In genomic region chr11:77785768-77786561, GRCm38 (mm10) we compare ENCODE assay signal across 8 mouse cellular contexts. TPM values are rescaled to one million over a fixed set of nuclear protein-coding genes. Genes with fewer than 3 reads are reported as not detected.
A peak's percentile ranks its signal among the peaks of the same experiment; 100 is the strongest.
DNase-seq lines count a peak whose midpoint lies in the region; ATAC-seq and TF ChIP-seq lines count a peak whose summit lies in the region.
"Had no signal": no experiment of that assay in that cellular context is flagged by ENCODE, and none has a peak within 500 bp of the region (broad histone marks: within the 10 kb centered on the region; RNA-seq: fewer than 3 reads in every experiment).

No protein-coding gene starts in this region.

- no peak for ATAC-seq in embryonic facial prominence, embryonic 15.5 days (ENCODE audit: insufficient number of reproducible peaks, low FRiP score, low TSS enrichment, low read depth)
- 0 out of 2 replicates have a peak, but pooled peaks have one; percentile 28 for ATAC-seq in hindbrain, embryonic 15.5 days (ENCODE audit: low FRiP score, low read depth)
- no peak for ATAC-seq in liver, embryonic 12.5 days
- ATAC-seq in neural tube, embryonic 15.5 days (ENCODE audit: low FRiP score), result 0 out of 2 replicates have a peak, but pooled peaks have one; percentile 12

- H3K9me3 ChIP-seq in CH12.LX (replicated peaks; ENCODE audit: low read length), result no peaks in the 10 kb centered on the region
- H3K9me3 ChIP-seq in embryonic facial prominence, embryonic 15.5 days (replicated peaks), result no peaks in the 10 kb centered on the region
- no peaks in the 10 kb centered on the region for H3K9me3 ChIP-seq in hindbrain, embryonic 15.5 days
- H3K9me3 ChIP-seq in liver, embryonic 12.5 days (replicated peaks), result no peaks in the 10 kb centered on the region
- no peaks in the 10 kb centered on the region for H3K9me3 ChIP-seq in neural tube, embryonic 15.5 days (replicated peaks)

- DNase-seq in CH12.LX (ENCODE audit: extremely low read depth) (peak; percentile 48), MN1 (ENCODE audit: low spot score) (peak; percentile 51)
- no peak for DNase-seq in ovary, adult 18-20 months (ENCODE audit: low spot score)

- H3K9ac ChIP-seq in CH12.LX (ENCODE audit: insufficient read depth, low read depth), result no peak overlapping the region
- no peak overlapping the region for H3K9ac ChIP-seq in embryonic facial prominence, embryonic 15.5 days
- no peak overlapping the region for H3K9ac ChIP-seq in hindbrain, embryonic 15.5 days
- peak overlapping the region; percentile 71 for H3K9ac ChIP-seq in liver, embryonic 12.5 days
- H3K9ac ChIP-seq in neural tube, embryonic 15.5 days (replicated peaks), result no peak overlapping the region

- peaks cover 0 to 4% of the 10 kb centered on the region in 2 experiments for H3K36me3 ChIP-seq in CH12.LX (replicated peaks in 1 of 2; ENCODE audit: control insufficient read depth in 1 of 2, insufficient read depth in 1 of 2, low read length in 1 of 2)
- no peaks in the 10 kb centered on the region for H3K36me3 ChIP-seq in embryonic facial prominence, embryonic 15.5 days
- no peaks in the 10 kb centered on the region for H3K36me3 ChIP-seq in hindbrain, embryonic 15.5 days
- H3K36me3 ChIP-seq in liver, embryonic 12.5 days, result peaks cover 21% of the 10 kb centered on the region
- no peaks in the 10 kb centered on the region for H3K36me3 ChIP-seq in neural tube, embryonic 15.5 days

- no peak for TF ChIP-seq RAD21 in CH12.LX (IDR thresholded peaks at IDR 0.05; ENCODE audit: low read depth, low read length)

- H3K4me2 ChIP-seq in CH12.LX (ENCODE audit: insufficient read depth, low read depth, poor library complexity, severe bottlenecking), result no peak overlapping the region
- H3K4me2 ChIP-seq in embryonic facial prominence, embryonic 15.5 days (replicated peaks), result no peak overlapping the region
- no peak overlapping the region for H3K4me2 ChIP-seq in hindbrain, embryonic 15.5 days
- peak overlapping the region; percentile 71 for H3K4me2 ChIP-seq in liver, embryonic 12.5 days
- H3K4me2 ChIP-seq in neural tube, embryonic 15.5 days, result no peak overlapping the region

- H3K4me1 ChIP-seq in CH12.LX (ENCODE audit: control insufficient read depth in 1 of 2, insufficient read depth in 2 of 2), result peaks cover 8 to 50% of the 10 kb centered on the region in 2 experiments
- peaks cover 61% of the 10 kb centered on the region for H3K4me1 ChIP-seq in embryonic facial prominence, embryonic 15.5 days
- H3K4me1 ChIP-seq in hindbrain, embryonic 15.5 days (replicated peaks), result peaks cover 52% of the 10 kb centered on the region
- H3K4me1 ChIP-seq in liver, embryonic 12.5 days, result peaks cover 97% of the 10 kb centered on the region
- H3K4me1 ChIP-seq in neural tube, embryonic 15.5 days, result peaks cover 62% of the 10 kb centered on the region

- dilution Hi-C loops in CH12.LX (cut with MboI; ENCODE audit: extremely low pct_ligation_motif_present, extremely low pct_unique_long_range_greater_than_20kb, low sequenced_read_pairs), result no loop called here

- TF ChIP-seq EP300 in CH12.LX (IDR thresholded peaks at IDR 0.05; ENCODE audit: low read length), result no peak

- H3K79me2 ChIP-seq in CH12.LX (replicated peaks; ENCODE audit: control insufficient read depth, extremely low read depth, insufficient read depth, poor library complexity, severe bottlenecking), result no peaks in the 10 kb centered on the region

- H3K27ac ChIP-seq in CH12.LX (ENCODE audit: insufficient read depth, low read depth), result no peak overlapping the region
- H3K27ac ChIP-seq in embryonic facial prominence, embryonic 15.5 days (replicated peaks), result peak overlapping the region; percentile 89
- peak overlapping the region; percentile 69 for H3K27ac ChIP-seq in hindbrain, embryonic 15.5 days (replicated peaks)
- H3K27ac ChIP-seq in liver, embryonic 12.5 days, result peak overlapping the region; percentile 94
- peak overlapping the region; percentile 63; the same call in 1 of the 2 replicates for H3K27ac ChIP-seq in neural tube, embryonic 15.5 days (replicated peaks)

- in situ Hi-C loops in CH12.LX (cut with MboI; ENCODE audit: low pct_ligation_motif_present, low pct_unique_long_range_greater_than_20kb, low sequenced_read_pairs), result loop anchor here (5.0 to 25.0 kb wide), 2 partner anchors 39 to 674 kb away; no protein-coding TSS in a partner anchor

- no peaks in the 10 kb centered on the region for H3K27me3 ChIP-seq in CH12.LX (replicated peaks)
- H3K27me3 ChIP-seq in embryonic facial prominence, embryonic 15.5 days, result no peaks in the 10 kb centered on the region
- H3K27me3 ChIP-seq in hindbrain, embryonic 15.5 days, result no peaks in the 10 kb centered on the region
- no peaks in the 10 kb centered on the region for H3K27me3 ChIP-seq in liver, embryonic 12.5 days (replicated peaks)
- no peaks in the 10 kb centered on the region for H3K27me3 ChIP-seq in neural tube, embryonic 15.5 days (replicated peaks)

- TF ChIP-seq CTCF in CH12.LX (conservative IDR thresholded peaks at IDR 0.05 in 1 of 2, IDR thresholded peaks at IDR 0.05 in 1 of 2; ENCODE audit: low read depth in 2 of 2, low read length in 2 of 2), result no peak

- no peak overlapping the region for H3K4me3 ChIP-seq in CH12.LX (replicated peaks in 1 of 3; ENCODE audit: low read depth in 2 of 3, low read length in 2 of 3, poor library complexity in 1 of 3)
- no peak overlapping the region for H3K4me3 ChIP-seq in embryonic facial prominence, embryonic 15.5 days (replicated peaks)
- no peak overlapping the region for H3K4me3 ChIP-seq in hindbrain, embryonic 15.5 days
- peak overlapping the region; percentile 40; the same call in 1 of the 2 replicates for H3K4me3 ChIP-seq in liver, embryonic 12.5 days
- H3K4me3 ChIP-seq in neural tube, embryonic 15.5 days (replicated peaks), result no peak overlapping the region

- 53% methylated on average over 7 of the region's 7 CpGs for WGBS in embryonic facial prominence, embryonic 15.5 days
- WGBS in hindbrain, embryonic 15.5 days, result 48% methylated on average over 7 of the region's 7 CpGs
- 25% methylated on average over 7 of the region's 7 CpGs for WGBS in liver, embryonic 12.5 days (ENCODE audit: insufficient replicate concordance)
- WGBS in neural tube, embryonic 15.5 days, result 43% methylated on average over 6 of the region's 7 CpGs

- TF ChIP-seq POLR2A in CH12.LX (IDR thresholded peaks at IDR 0.05; ENCODE audit: low read depth, low read length), result peak; percentile 27; the same call in 1 of the 2 replicates

TF ChIP-seq in CH12.LX, 34 proteins besides CTCF, POLR2A, EP300 and RAD21:
- TF ChIP-seq CHD1 (IDR thresholded peaks at IDR 0.05; ENCODE audit: low read depth, low read length) (no peak), GABPA (IDR thresholded peaks at IDR 0.05; ENCODE audit: insufficient replicate concordance, low read depth, low read length) (no peak), ETS1 (conservative IDR thresholded peaks at IDR 0.05; ENCODE audit: low read depth, low read length) (no peak), ELF1 (IDR thresholded peaks at IDR 0.05; ENCODE audit: low read depth, low read length) (peak; percentile 31; the same call in 1 of the 2 replicates), NRF1 (IDR thresholded peaks at IDR 0.05; ENCODE audit: low read depth, low read length) (no peak), ZKSCAN1 (IDR thresholded peaks at IDR 0.05; ENCODE audit: borderline replicate concordance, low read depth, low read length) (no peak), NELFE (IDR thresholded peaks at IDR 0.05; ENCODE audit: low read depth, low read length) (no peak), ZC3H11A (IDR thresholded peaks at IDR 0.05; ENCODE audit: low read depth, low read length) (no peak), RCOR1 (conservative IDR thresholded peaks at IDR 0.05; ENCODE audit: low read depth, low read length) (no peak), JUN (IDR thresholded peaks at IDR 0.05; ENCODE audit: insufficient read depth, low read depth, low read length) (no peak), MYC (IDR thresholded peaks at IDR 0.05; ENCODE audit: low read depth, low read length) (no peak), E2F4 (IDR thresholded peaks at IDR 0.05; ENCODE audit: insufficient replicate concordance, low read depth, low read length) (no peak), PAX5 (IDR thresholded peaks at IDR 0.05; ENCODE audit: low read length) (no peak), POLR2AphosphoS2 (IDR thresholded peaks at IDR 0.05; ENCODE audit: low read depth, low read length) (no peak), HCFC1 (IDR thresholded peaks at IDR 0.05; ENCODE audit: low read depth, low read length) (peak; percentile 25; the same call in 1 of the 2 replicates), IRF4 (IDR thresholded peaks at IDR 0.05; ENCODE audit: low read depth, low read length) (peak; percentile 35; the same call in 1 of the 2 replicates), TCF12 (IDR thresholded peaks at IDR 0.05; ENCODE audit: low read depth, low read length) (no peak)

RNA-seq across cellular contexts. Expression of gene Gm10277, which starts 1.6 kb away (rescaled TPM):
- total RNA-seq in CH12.LX (2012; rRNA removed), result 0.08 TPM in 1 of 2 replicates, not detected in the other
- not detected in 2 replicates for total RNA-seq in CH12.LX (2014; rRNA removed)
- 0.10 and 0.11 TPM in 2 replicates for polyA plus RNA-seq in CH12.LX (2012; ENCODE audit: insufficient read length, low read depth)
- 1.3 and 1.4 TPM in 2 replicates for polyA plus RNA-seq in embryonic facial prominence, embryonic 15.5 days (2015; fragmentation: Nextera tagmentation; extraction: Ambion mirVana)
- 1.4 and 1.9 TPM in 2 replicates for polyA plus RNA-seq in hindbrain, embryonic 15.5 days (2015; fragmentation: Nextera tagmentation; extraction: Ambion mirVana)
- polyA plus RNA-seq in liver, embryonic 12.5 days (2016; fragmentation: Nextera tagmentation; extraction: Ambion mirVana), result 1.2 and 1.6 TPM in 2 replicates
- 1.5 and 1.8 TPM in 2 replicates for polyA plus RNA-seq in neural tube, embryonic 15.5 days (2015; fragmentation: Nextera tagmentation; extraction: Ambion mirVana)
- total RNA-seq: layer of hippocampus, adult 8-10 months had no signal

RNA-seq across cellular contexts. Expression of gene Myo18a, which starts 22.9 kb away (rescaled TPM):
- total RNA-seq in CH12.LX (2012; rRNA removed), result 15.4 and 16.8 TPM in 2 replicates
- total RNA-seq in CH12.LX (2014; rRNA removed), result 5.2 and 6.3 TPM in 2 replicates
- polyA plus RNA-seq in CH12.LX (2012; ENCODE audit: insufficient read length, low read depth), result 24.8 and 29.5 TPM in 2 replicates
- polyA plus RNA-seq in embryonic facial prominence, embryonic 15.5 days (2015; fragmentation: Nextera tagmentation; extraction: Ambion mirVana), result 56.3 and 58.9 TPM in 2 replicates
- polyA plus RNA-seq in hindbrain, embryonic 15.5 days (2015; fragmentation: Nextera tagmentation; extraction: Ambion mirVana), result 43.7 and 48.3 TPM in 2 replicates
- 28.8 and 30.3 TPM in 2 replicates for polyA plus RNA-seq in liver, embryonic 12.5 days (2016; fragmentation: Nextera tagmentation; extraction: Ambion mirVana)
- 39.6 and 40.8 TPM in 2 replicates for polyA plus RNA-seq in neural tube, embryonic 15.5 days (2015; fragmentation: Nextera tagmentation; extraction: Ambion mirVana)

Comparison
In these comparisons a context has a peak if more than half of its experiments do, and no peak if none do; other contexts are left out.
1. ATAC-seq: peak in hindbrain, embryonic 15.5 days (single experiment) and neural tube, embryonic 15.5 days (single experiment); none in embryonic facial prominence, embryonic 15.5 days (single experiment) and liver, embryonic 12.5 days (single experiment).